Mouse (Mus musculus) G1E (cell line): ENCODE measurements at regions not wholly inside any gene's neighbourhood (a gene's known extent, or its start where the extent isn't known, plus 50 kb on each side); places are given as distances from the start of the nearest gene placed in this dataset.

Experiments used
- CTCF ChIP-seq: IDR thresholded peaks from 2 replicates; pipeline ENCODE4 v1.5.1; 2012; ENCODE audit warnings: low read depth, low read length, inconsistent platforms, mixed read lengths
- POLR2AphosphoS5 ChIP-seq: IDR thresholded peaks from 2 replicates; pipeline ENCODE4 v1.6.1; 2012; ENCODE audit warnings: low read depth, low read length, inconsistent platforms; ENCODE audit not compliant: insufficient replicate concordance

DNA sequence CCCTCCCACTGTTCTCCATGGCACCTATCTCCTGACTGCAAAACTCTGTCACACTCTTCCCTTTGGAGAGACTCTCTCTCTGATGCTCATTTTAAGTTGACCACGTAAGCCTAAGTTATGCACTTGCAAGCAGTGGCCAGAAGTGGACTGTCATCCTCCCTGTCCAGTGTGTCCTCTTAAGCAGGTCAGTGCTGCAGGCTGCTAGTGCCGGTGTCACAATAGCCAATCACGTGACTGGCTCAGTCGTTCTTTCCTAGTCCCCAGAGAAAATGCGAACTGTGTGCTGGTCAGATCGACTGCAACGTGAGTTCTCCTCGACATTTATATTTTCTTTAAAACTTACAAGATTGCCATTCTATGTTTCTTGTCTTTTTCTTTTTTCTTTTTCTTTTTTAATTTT is 84.6 kb upstream of the Pced1b start:
- TF ChIP-seq CTCF (no peak), POLR2AphosphoS5 (no peak)
